Mouse (Mus musculus) stomach, embryonic 14.5 days (tissue): Measurements from ENCODE around the gene Cyth4. TPM values are rescaled to one million over a fixed set of nuclear protein-coding genes. Genes with fewer than 3 reads are reported as not detected.

Experiments used
- ATAC-seq: fragments of 200-750 bp; cut with Nextera tagmentation; 2 replicates; pipeline ENCODE4 v1.8.0; 2017; ENCODE audit warnings: low read depth, moderate TSS enrichment; ENCODE audit not compliant: insufficient number of reproducible peaks, insufficient read depth, low FRiP score
- H3K27ac ChIP-seq: fragments of 300-500 bp; sonication (generic); 2 replicates; pipeline ENCODE4 v1.5.1; 2014; ENCODE audit warnings: mild to moderate bottlenecking, low read length, moderate library complexity, mixed read lengths
- H3K27me3 ChIP-seq: fragments of 300-500 bp; sonication (generic); 2 replicates; pipeline ENCODE4 v1.6.1; 2014; ENCODE audit warnings: low read length, control low read depth, mixed read lengths; ENCODE audit not compliant: control insufficient read depth, insufficient read depth
- H3K36me3 ChIP-seq: fragments of 300-500 bp; sonication (generic); 2 replicates; pipeline ENCODE4 v1.6.1; 2014; ENCODE audit warnings: mild to moderate bottlenecking, control low read depth, low read length, moderate library complexity, mixed read lengths; ENCODE audit not compliant: control insufficient read depth, insufficient read depth
- H3K4me1 ChIP-seq: fragments of 300-500 bp; sonication (generic); 2 replicates; pipeline ENCODE4 v1.6.1; 2014; ENCODE audit warnings: low read length, control low read depth, mixed read lengths; ENCODE audit not compliant: control insufficient read depth, insufficient read depth
- H3K4me2 ChIP-seq: fragments of 300-500 bp; sonication (generic); replicated peaks from 2 replicates; pipeline ENCODE4 v1.6.1; 2014; ENCODE audit warnings: low read depth, low read length, control low read depth
- H3K4me3 ChIP-seq: fragments of 300-500 bp; sonication (generic); 2 replicates; pipeline ENCODE4 v1.5.1; 2014; ENCODE audit warnings: low read depth, low read length, control low read depth
- H3K9ac ChIP-seq: fragments of 300-500 bp; sonication (generic); replicated peaks from 2 replicates; pipeline ENCODE4 v1.6.1; 2014; ENCODE audit warnings: low read depth, mild to moderate bottlenecking, control low read depth, low read length, moderate library complexity, mixed read lengths
- H3K9me3 ChIP-seq: fragments of 300-500 bp; sonication (generic); 2 replicates; pipeline ENCODE4 v1.6.1; 2016; ENCODE audit warnings: low read depth, low read length, control low read depth; ENCODE audit not compliant: control insufficient read depth
- WGBS: fragments of 180-500 bp; shearing (Covaris S2); extraction: QIAGEN DNeasy Blood & Tissue Kit; methylation state at CpG from one replicate; pipeline ENCODE4 v1.1.7; 2014; 5-methylcytosine and 5-hydroxymethylcytosine counted together
- polyA plus RNA-seq: library from polyadenylated mRNA; unstranded; fragments of >200 nt; fragmentation: Nextera tagmentation; extraction: Ambion mirVana; gene quantifications from 2 replicates; pipeline ENCODE4 v1.2.1, GENCODE M21; 2014

The Cyth4 gene
- polyA plus RNA-seq, 1 experiment from 2014 or later: 4.0 TPM

DNA sequence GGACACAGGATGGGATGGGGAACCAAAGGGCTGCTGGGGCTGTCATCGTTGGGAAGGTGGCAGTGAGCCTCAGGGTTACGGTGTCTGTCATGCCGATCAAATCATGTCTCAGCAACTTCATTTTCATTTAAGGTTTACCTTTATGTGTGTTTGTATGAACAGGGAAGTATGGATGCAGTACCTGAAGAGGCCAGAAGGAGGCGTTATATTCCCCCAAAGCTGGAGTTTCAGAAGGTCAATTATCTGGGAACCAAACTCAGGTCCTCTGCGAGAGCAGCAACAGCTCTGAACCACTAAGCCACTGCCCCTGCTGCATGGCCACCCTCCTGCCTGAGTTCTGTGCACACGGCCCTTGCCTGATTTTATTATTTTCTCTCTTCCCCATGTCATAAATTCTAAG lies 6.1 kb upstream of the Cyth4 start:
- no peaks in the 10 kb centered on the region for H3K9me3 ChIP-seq
- H3K9ac ChIP-seq: no peak overlapping the region
- H3K27ac ChIP-seq: no peak overlapping the region
- H3K4me3 ChIP-seq: no peak overlapping the region
- no peaks in the 10 kb centered on the region for H3K4me1 ChIP-seq
- no peaks in the 10 kb centered on the region for H3K36me3 ChIP-seq
- H3K4me2 ChIP-seq: no peak overlapping the region
- WGBS: 82% methylated on average over 6 of the region's 6 CpGs
- no peak for ATAC-seq
- no peaks in the 10 kb centered on the region for H3K27me3 ChIP-seq

DNA sequence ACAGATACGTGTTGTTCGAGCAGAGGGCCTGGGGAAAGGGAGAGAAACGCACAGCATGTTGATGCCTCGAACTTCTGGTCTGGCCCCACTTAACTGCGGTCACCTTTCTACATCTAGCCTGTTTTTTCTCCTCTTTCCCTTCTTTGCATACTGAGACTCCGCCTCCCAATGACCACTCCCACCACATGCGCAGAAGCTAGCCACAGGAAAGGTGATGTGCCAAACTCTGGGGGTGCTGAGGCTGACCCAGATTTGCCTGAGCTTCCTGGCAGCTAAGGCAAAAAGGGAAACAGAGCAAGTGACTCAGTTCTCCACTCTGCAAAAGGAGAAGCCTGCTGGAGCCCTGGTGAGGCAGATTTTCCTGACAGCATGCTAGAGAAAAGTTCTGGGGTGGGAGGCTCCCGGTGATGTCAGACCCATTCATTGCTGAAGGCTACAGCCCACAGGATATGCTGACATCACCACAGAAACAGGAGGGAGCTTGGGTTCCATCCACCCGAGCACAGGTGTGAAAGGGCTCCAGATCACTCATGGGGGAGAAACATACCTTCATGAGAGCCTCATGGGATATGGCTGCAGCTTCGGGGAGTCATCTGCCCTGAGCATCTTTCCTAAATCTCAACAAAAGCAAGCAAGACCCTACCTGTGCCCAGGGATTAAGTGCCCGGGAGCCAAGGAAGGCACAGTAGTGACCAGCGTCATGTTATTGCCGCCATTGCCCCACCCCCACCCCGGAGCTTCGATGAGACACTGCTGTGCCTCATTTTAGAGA lies 5.0 kb upstream of the Cyth4 start:
- Histone ChIP-seq H3K9ac (no peak overlapping the region), H3K4me3 (no peak overlapping the region), H3K9me3 (no peaks in the 10 kb centered on the region), H3K4me1 (no peaks in the 10 kb centered on the region), H3K27me3 (no peaks in the 10 kb centered on the region), H3K36me3 (no peaks in the 10 kb centered on the region), H3K27ac (no peak overlapping the region), H3K4me2 (no peak overlapping the region)
- 59% methylated on average over 15 of the region's 15 CpGs for WGBS
- no peak for ATAC-seq

DNA sequence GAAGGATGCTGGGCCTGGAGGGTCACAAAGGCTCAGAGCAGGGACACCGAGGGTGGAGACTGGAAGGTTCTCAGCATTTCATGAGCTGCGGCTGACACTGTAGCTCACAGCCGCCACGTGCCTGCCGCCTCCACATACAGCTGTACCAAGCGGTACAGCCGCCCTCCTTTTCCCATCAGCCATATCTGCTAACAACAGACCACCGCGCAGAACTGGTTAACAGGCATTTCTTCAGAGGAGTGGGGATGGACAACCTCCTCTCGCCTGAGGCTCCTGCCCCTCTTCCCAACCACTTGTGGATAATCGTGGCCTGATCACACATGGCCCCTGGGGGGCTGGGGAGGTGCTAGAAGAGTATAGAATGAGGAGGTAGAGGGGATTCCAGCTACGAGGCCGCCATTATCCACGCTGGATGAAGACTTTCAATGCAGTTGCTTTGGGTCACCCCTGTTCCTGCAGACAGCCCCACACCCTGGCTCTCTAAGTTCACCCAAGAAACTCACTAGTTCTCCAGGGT lies 4.3 kb upstream of the Cyth4 start:
- Histone ChIP-seq H3K9ac (no peak overlapping the region), H3K27me3 (no peaks in the 10 kb centered on the region), H3K27ac (no peak overlapping the region), H3K9me3 (no peaks in the 10 kb centered on the region), H3K4me2 (no peak overlapping the region), H3K4me1 (0 out of 2 replicates have a peak, but pooled peaks cover under 1% of the 10 kb centered on the region), H3K4me3 (no peak overlapping the region), H3K36me3 (no peaks in the 10 kb centered on the region)
- WGBS: 76% methylated on average over 14 of the region's 14 CpGs
- no peak for ATAC-seq

DNA sequence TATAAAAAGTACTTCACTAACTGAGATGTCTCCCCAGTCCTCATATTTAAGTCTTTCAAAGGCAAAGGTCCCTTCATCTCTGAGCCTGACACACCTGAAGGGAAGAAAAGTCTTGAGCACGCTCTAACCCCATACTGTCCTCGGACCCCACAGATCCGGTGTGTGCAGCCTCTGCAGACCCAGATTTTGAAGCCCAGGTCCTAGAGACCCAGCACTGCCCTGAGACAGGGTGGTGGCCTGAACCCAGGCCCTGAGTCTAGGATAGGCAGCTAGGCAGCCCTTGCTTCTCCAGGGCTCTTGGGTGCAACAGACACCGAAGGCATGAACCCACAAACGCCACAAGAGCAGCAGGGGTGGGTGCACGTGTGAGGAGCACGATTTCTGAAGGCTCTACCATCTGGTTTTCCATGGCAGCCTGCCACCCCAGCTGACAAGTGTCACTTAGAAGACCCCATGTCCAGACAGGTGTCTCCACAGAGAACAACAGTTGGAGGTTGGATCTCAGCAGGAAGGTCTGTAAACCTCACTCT lies 2.9 kb upstream of the Cyth4 start:
- Histone ChIP-seq H3K4me2 (no peak overlapping the region), H3K27me3 (no peaks in the 10 kb centered on the region), H3K36me3 (no peaks in the 10 kb centered on the region), H3K9me3 (no peaks in the 10 kb centered on the region), H3K27ac (no peak overlapping the region), H3K4me3 (no peak overlapping the region), H3K9ac (no peak overlapping the region), H3K4me1 (0 out of 2 replicates have a peak, but pooled peaks cover 3% of the 10 kb centered on the region)
- WGBS: 92% methylated on average over 7 of the region's 7 CpGs
- ATAC-seq: no peak

DNA sequence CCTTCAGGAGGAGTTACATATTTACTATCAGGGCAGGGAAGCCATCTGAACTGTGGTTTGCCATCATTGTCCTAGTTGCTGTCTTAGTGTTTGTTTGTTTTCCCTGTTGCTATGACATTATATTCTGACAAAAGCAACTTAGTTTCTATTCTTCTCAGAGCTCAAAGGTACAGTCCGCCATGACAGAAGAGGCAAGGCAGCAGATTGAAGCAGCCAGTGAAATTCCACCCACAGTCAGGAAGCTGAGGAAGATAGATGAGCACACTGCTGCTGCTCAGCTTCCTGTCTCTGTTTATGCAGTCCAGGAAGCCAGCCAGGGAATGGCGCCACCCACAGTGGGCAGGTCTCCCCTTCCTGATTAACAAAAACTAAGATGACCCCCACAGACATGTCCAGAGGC lies 2.0 kb upstream of the Cyth4 start:
- 82% methylated on average over 2 of the region's 2 CpGs for WGBS
- no peak overlapping the region for H3K27ac ChIP-seq
- H3K9ac ChIP-seq: no peak overlapping the region
- H3K36me3 ChIP-seq: no peaks in the 10 kb centered on the region
- no peaks in the 10 kb centered on the region for H3K27me3 ChIP-seq
- H3K4me1 ChIP-seq: 0 out of 2 replicates have a peak, but pooled peaks cover 3% of the 10 kb centered on the region
- H3K4me2 ChIP-seq: no peak overlapping the region
- ATAC-seq: no peak
- no peaks in the 10 kb centered on the region for H3K9me3 ChIP-seq
- H3K4me3 ChIP-seq: no peak overlapping the region

DNA sequence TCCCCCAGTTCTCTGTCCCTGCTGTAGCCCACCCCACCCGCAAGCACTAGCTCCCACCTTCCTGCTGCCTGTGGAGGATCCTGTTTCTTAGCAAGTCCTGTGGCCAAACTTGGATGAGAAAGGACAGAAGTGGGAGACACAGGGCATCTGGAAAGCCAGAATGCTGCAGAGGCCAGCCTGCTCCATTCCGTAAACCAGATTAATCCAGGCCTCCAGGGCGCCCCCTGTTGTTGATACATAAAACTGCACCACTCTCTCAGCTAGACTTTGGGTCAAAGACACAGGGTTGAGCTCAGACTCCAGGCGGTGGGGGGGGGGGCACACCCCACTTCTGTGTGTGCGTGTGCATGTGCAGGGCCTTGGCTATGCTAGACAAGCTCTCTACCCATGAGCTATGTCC lies 1.4 kb upstream of the Cyth4 start:
- H3K27ac ChIP-seq: no peak overlapping the region
- no peaks in the 10 kb centered on the region for H3K36me3 ChIP-seq
- H3K4me3 ChIP-seq: no peak overlapping the region
- H3K27me3 ChIP-seq: no peaks in the 10 kb centered on the region
- H3K9me3 ChIP-seq: no peaks in the 10 kb centered on the region
- no peak for ATAC-seq
- H3K4me2 ChIP-seq: no peak overlapping the region
- 0 out of 2 replicates have a peak, but pooled peaks cover 3% of the 10 kb centered on the region for H3K4me1 ChIP-seq
- WGBS: 77% methylated on average over 5 of the region's 5 CpGs
- H3K9ac ChIP-seq: no peak overlapping the region

DNA sequence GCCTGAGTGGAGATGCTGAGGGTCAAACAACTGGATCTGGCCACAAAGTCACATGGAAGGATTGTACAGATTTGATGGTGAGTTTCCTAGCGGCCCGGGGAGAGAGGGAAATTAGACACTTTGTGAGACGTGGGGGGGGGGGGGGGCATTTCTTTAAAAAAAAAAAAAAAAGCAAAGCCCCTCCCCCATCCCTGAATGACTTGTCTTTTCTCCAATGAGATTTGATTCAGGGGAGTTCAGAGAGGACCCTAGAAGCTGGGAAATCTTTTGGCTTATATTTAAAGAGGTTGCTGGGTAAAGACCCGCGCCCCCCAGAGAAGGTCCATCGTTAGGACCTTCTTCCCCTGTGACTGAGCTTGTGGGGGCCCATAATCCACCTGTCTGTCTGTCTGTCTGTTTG lies 343 bp upstream of the Cyth4 start:
- WGBS: 81% methylated on average over 6 of the region's 6 CpGs
- H3K4me1 ChIP-seq: 0 out of 2 replicates have a peak, but pooled peaks cover 3% of the 10 kb centered on the region
- no peak overlapping the region for H3K27ac ChIP-seq
- no peak overlapping the region for H3K4me3 ChIP-seq
- H3K27me3 ChIP-seq: no peaks in the 10 kb centered on the region
- no peaks in the 10 kb centered on the region for H3K36me3 ChIP-seq
- H3K9ac ChIP-seq: no peak overlapping the region
- no peaks in the 10 kb centered on the region for H3K9me3 ChIP-seq
- no peak for ATAC-seq
- no peak overlapping the region for H3K4me2 ChIP-seq

DNA sequence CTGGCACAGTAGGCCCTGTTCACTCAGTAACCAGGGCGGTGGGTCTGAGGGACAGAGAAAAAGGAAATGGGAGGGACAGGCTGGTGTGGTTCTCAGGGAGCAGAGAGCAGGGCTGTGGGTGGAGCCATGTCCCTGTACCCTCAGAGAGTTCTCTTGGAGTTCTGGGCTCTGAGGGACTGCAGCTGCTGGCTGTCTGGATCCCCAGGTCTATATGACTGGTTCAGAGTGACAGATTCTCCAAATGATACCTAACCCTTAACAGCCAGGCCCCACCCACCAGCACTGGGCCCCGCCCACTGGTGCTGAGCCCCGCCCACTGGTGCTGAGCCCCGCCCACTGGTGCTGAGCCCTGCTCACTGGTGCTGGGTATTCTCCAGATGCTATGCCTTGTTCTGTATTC lies 882 bp downstream of the Cyth4 start:
- H3K9me3 ChIP-seq: no peaks in the 10 kb centered on the region
- H3K9ac ChIP-seq: no peak overlapping the region
- no peaks in the 10 kb centered on the region for H3K36me3 ChIP-seq
- WGBS: 45% methylated on average over 4 of the region's 4 CpGs
- no peak overlapping the region for H3K27ac ChIP-seq
- H3K27me3 ChIP-seq: no peaks in the 10 kb centered on the region
- no peak for ATAC-seq
- H3K4me2 ChIP-seq: no peak overlapping the region
- H3K4me1 ChIP-seq: 0 out of 2 replicates have a peak, but pooled peaks cover 3% of the 10 kb centered on the region
- no peak overlapping the region for H3K4me3 ChIP-seq
